Mouse (Mus musculus) cerebellum, postnatal 4 days (tissue): ENCODE data around the gene Emcn.

Experiments
- DNase-seq, 2 experiments: peaks; one replicate each; pipeline ENCODE4 v3.0.0; 2022; ENCODE audit warnings: low spot score in 2 of 2, mixed read lengths in 1 of 2

Gene Emcn

DNA sequence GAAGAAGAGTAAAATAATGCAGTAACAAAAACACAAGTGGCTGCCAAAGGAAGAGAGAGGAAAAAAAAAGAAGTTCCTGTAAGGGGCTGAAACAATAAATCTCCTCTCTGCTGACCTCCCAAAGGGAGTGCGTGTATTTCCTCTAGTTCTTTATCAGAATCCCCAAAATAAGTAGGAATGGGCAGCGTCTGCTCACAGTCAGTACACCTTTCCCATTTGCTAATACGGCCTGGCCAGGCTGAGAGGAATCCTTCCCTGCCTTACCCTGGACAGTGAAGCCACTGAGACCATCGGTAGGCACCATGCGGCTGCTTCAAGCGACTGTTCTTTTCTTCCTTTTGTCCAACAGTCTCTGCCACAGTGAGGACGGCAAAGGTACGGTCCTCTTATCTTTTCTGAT is at the start of gene Emcn:
Emcn (plus strand) TSS at position 130 of the 400 bp plus-strand sequence.
- no peak for DNase-seq

DNA sequence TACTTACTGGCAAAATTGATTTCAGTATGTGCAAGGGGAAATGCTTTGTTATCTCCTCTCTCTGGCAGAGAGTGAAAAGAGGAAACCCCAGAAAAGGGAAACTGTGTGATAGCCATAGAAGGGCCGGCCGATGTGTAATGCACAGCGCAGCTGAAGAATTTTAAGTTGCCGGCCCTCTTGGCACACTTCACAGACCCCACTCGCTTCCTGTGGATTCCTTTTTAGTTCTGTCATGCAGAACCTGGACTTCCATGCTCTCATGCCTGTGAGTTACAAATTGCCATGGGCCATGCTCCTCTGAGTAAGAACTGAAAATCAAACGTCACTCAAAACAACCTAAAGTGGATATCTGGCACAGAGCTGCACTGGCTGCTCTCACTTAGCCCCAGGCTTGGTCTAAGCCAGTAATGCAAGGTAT is 47.7 kb upstream of the Emcn start:
- DNase-seq = no peak

DNA sequence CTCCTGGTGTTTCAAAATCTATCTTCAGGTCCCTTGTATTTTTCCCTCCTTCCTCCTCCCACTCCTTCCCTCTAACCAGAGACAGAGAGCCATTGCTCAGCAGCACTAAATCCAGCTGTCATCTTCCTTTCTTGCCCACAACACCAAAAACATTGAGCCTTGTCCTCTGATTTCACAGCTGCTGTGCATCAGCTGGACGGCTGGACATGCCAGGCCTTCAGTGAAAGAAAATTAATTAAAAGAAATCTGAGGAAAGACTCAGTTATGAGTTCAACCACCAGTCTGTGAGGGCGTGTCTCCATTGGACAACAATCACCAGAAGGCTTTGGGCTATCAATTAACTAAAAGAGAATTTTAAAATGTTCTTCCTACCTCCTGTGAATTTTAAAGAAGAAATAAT is 42.6 kb upstream of the Emcn start:
- no peak for DNase-seq

DNA sequence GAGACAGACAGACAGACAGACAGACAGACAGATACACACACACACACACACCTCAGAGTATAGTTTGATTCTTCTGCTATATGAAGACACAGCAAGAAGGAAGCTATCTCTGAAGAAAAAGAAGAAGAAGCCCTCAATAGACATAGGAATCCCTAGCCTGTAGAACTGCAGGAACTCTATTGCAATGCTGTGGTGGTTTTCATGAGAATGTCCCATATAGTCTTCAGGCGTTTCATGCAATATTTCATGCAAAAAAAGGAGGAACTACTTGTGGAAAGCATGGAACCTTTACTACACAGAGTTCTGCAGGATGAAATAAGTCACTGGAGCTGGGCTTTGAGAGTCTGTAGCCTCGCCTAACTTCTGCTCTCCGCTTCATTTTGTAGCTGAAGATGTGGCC is 40.7 kb upstream of the Emcn start:
- DNase-seq = no peak

DNA sequence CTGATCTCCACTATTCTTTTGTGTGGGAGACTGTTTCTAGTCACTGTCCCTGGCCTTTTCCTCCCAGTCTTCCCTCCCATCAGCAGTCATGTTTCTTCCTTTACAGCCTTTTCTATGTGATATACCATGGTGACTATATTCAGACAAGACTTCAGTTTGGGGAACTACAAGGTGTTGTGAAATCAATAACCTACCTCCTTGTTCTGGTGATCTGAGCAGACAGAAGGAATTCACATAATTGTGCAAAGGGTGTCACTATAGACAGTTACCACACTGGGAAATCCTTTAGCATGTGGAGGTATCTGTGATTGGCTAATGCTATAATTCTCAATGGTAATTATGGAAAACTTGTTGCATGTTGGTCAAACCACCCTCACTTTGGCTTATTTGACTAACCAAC is 39.7 kb upstream of the Emcn start:
- no peak for DNase-seq

DNA sequence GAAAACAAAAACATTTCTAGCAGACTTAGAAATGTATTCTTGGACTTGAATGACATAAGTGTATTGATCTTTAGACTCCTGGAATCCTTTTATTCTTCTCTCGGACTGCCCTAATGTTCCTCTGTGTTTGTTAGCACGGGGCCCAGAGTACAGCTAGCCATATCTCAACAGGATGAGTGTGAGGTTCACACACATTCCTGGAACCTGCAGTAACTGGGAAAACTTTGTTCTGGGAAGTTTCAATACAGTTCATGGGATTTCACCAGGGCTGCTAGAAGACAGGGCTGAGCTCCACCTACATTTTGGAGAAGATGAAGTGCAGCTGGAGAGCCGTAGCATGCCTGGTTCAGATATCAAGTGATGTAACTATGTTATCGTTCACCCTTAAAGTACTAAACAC is 38.1 kb upstream of the Emcn start:
- no peak for DNase-seq

DNA sequence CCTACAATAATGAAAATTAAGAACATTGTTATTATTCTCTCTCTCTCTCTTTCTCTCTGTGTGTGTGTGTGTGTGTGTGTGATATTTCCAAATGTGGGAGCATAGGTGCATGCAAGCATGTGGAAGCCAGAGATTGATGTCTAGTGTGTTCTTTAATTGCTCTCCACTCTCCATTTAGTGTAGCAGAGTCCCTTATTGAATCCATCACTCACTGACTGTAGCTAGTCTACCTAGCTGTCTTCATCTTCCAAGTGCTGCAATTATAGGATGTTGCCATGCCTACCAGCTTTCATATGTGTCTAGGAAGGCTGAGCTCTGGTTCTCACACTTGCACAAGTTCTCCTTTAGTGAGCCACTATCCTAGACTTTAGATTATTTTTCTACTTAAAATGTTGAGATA is 30.9 kb upstream of the Emcn start:
- DNase-seq = no peak

DNA sequence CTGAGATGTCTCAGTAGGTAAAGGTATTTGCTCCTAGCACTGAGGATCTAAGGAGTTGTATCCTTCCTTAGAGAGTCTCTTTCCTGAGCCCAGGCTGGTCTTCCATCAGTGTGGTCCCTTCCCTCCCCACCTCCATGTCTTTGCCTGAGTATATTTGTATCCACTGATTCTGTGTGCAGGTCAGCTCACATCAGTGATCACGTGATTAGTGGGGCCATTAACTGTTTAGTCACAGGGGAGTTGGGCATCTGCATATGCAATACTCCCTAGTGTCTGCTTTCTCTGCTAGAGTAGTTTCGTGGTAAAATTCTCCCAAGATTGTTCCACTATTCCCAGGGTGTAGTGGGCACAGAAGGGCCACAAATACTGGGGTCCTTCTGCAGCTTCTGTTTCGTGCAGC is 28.3 kb upstream of the Emcn start:
- DNase-seq = no peak

DNA sequence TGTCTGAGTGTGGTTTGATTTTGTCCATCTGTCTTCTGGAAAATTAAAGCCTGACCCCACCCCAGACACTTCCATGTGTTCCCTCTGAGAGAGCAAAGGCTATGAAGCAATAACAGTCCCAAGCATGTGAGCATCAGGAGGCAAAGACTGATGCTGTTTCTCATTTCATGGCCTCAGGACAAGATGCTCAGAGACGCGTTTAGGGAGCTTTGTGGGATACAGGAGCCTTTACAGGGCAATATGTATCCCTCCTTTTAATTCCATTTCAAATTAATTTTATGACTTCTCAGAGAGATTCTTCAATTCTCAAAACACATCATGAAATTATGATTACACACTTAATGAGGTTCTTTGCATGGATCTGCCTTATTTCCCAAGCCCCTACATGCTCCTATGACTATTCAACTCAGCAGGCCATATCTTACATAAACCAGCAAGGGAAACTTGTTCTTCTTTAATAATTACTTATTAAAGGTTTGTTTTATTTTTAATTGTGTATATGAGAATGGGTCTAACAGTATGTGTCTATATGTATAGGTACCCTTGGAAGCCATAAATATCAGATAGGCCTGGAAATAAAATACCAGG is 27.0 kb upstream of the Emcn start:
- DNase-seq = no peak

DNA sequence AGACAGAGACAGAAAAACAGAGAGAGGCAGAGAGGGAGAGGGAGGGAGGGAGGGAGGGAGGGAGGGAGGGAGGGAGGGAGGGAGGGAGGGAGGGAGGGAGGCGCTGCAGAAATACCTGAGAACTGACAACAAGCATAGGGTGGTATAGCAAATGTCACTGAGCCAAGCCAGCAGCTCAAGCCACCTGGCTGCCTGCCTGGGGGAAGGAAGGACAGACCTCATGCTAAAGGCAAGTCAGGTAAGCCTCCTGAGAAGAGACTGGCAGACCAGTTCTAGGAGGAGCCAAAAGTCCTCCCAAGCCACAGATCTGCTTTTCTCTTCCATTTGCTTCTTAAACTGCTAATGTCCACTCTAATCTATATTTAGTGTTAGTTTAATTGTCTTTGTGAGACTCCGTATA is 22.5 kb upstream of the Emcn start:
- no peak for DNase-seq

DNA sequence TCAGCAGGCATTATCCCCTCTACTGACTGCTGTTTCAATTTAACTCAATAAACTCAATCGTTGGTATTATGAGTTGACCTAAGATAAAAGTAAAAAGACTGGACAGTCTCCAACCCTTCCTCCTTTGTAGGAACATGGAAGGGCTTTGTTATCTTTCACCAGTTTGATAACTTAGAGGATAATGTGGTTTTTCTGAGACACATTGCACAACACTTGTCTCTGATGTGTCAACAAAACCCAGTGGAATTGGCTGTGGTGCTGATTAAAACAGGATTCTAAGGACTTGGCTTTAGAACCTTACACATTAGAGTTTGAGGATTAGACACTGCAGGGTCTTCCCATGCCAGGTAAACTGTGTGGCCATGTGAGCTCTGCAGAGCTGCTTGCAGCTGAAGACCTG is 20.9 kb upstream of the Emcn start:
- no peak for DNase-seq

DNA sequence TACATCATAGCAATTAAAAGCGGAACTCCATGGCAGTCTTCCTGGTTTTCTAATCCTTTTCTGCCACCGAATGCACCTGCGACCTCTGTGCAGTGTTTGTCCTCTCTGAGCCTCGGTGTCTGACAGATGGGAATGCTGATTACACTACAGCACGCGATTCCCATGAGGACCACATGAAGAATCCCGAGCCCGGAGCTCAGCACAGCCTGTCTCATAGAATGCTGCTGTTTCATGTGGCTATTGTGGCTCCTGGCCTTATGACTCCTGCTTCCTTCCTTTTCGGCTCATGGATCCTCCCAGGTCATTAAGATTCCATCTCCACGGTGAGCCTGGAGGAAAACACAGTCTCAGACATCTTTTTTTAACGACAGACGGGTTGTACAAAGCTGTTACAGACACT is 18.6 kb upstream of the Emcn start:
- DNase-seq = peak in 1 of 2 experiments; percentile 38

DNA sequence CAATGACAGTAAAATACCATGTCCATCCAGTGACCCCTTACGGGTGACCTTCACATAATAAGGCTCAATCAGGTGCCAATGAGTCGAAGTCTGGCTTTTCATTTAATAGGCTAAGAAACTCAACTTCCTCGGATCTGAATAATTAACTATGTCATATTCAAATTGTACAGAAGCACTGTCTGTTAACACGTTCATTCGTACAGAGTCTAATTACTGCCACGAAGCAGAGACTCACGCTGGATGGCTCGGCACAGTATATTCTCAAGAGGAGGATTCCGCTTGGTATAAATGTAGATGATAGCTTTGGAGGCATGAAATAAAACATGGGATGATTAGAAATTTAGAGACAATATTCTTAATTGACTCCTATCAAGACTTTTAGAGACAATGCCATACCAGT is 11.0 kb upstream of the Emcn start:
- DNase-seq = no peak

DNA sequence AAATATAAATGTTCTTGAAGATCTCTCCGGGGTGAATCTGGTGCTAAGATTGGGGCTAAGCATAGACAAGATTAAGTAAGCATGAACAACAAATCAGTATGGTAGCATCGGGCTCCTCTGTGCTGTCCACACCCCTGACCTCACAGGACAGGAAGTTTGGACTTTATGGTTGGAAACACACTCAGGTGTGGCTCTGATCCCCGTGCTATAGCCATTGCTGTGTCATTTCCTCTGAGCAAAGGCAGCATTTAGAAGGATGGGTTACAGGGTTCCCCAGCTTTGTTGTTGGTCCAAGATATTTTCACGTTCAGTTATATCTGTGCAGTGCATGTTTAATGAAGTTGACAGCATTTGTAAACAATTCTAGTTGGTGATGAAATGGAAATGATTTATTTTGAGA is 9.9 kb upstream of the Emcn start:
- no peak for DNase-seq

DNA sequence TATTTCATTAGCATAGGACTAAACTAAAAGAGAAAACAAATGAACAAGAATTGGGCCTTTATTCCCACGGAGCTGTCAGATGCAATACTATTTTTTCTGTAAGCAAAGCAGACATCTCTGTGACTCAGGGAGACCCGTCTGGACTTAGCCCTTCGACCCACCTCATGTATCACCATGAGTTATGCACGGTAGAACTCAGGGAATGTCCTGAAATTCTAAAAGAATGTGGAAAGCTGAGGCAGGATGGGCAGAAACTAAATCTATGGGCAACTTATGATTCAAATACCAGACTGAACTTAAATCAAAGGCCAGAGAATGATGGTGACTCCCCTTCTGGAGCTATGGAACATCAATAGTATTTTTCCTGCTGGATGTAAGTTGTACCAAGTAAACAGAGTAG is 8.3 kb upstream of the Emcn start:
- DNase-seq = no peak

DNA sequence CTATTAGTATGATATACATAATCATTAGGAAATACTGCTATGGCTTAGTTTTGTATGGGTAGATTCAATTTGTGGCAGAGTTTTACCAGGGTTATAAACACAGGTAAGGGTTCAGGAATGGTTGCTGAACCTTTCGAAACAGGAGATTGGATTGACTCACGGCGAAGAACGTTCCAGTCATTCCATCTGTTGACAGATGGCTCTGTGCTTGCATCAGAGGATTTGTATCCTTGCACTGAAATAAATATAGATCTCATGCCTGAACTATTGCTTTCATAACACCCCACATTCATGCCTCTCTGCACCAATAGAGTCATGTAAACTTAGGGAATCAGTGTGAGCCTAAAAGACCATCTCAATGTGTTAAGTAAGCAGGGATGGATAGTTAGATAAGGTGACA is 4.9 kb upstream of the Emcn start:
- DNase-seq = no peak

DNA sequence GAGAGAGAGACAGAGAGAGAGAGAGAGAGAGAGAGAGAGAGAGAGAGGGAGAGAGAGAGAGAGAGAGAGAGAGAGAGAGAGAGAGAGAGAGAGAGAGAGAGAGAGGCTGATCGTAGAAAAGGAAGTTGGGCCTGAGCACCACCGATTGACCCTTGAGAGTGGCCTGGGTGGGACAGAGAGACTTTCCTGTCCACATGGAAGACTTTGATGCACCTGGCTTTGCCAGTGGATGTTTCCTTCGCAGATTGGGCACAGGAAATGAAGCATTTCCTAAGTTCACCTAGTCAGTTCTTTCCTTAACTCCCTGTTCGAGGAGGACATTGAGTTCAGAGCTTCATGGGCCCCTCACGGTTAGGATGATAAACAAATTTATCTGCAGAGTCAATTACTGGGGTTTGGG is 2.6 kb downstream of the Emcn start:
- no peak for DNase-seq

DNA sequence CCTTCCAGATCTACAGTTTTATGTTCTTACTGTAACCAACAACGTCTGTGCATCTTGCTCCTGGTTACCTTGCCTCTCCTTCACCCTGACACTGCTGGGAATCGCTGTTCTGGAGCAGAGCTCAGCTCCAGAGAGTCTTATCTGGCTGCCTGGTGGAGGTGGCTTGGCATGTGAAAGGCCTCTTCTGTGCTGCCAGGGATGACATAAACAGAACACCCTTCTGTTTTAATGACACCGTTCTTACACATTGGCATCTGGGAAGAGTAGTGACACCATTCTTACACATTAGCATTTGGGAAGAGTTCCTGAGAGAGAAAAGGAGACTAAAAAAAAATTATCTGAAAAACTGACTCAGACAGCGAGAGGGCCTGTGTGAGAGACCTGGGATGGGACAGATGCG is 11.0 kb downstream of the Emcn start:
- no peak for DNase-seq

DNA sequence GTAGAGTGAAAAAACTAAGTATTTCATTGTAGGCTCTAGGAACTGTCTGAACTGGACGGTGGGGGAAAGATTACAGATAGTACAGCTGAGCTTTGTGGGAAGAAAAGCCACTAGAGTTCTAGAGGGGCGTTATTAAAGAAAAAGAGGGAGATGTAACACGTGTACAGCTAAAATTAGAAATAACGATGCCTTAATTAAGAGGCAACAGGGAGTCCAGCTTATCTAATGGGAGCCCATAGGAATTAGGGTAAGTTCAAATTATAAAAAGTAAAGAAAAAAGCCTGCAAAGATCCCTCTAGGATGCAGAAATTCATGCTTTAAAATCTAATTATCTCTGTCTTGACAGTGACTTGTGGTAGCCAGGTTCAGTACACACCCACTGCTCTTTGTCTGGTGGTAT is 15.8 kb downstream of the Emcn start:
- no peak for DNase-seq

DNA sequence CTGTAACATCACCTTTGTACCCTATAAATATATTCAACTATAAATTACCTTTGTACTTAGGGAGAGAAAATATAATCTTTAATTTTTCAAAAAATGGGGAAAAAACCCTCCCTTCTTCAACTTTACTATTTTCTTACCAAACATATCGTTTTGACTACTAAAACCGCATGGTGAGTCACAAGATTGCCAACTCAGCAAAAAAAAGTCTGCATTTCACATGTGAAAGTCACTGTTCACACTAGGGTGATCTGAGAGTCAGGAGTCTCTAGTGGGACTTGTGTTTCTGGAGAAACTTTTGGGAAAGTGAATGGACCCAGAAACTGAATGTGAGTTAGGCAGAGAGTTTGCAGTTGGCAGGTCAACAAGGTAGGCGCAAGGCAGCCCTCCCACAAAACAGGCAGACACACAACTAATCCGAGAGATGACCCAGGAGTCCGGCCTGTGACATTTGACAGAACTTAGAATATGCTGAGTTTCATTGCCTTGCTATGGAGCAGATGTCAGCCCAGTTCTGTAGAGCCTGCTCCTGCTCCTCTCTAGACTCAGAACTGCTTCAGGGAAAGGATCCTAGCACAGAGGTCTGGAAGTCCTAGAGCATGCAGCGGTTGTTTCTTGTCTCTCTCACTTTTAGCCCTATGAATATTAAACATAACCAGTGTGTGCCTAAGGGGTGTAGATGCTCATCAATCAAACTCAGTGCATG is 26.4 kb downstream of the Emcn start:
- DNase-seq = no peak

DNA sequence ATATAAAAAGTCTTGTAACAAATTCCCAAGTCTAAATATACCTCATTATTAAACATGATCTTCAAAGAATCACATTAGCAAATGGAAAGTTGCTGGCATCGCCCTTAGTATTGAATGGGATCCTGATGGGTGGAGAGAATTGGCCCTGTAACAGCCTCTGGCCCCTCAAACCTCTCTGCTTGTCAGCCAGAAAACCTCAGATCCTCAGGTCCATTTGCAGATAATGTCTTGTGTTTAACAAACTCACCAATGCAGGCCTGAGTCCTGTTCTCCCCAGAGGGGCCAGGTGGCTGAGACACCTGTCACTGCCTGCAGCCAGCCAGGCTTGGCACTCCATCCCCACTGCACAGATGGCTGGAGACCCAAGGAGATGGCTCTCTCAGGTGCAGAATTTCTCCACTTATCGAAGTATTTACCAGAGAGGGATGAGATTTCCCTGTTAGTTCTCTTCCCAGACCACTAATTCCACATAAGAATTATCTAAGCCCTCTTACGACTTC is 27.0 kb downstream of the Emcn start:
- peak; percentile 23 to 75 for DNase-seq

DNA sequence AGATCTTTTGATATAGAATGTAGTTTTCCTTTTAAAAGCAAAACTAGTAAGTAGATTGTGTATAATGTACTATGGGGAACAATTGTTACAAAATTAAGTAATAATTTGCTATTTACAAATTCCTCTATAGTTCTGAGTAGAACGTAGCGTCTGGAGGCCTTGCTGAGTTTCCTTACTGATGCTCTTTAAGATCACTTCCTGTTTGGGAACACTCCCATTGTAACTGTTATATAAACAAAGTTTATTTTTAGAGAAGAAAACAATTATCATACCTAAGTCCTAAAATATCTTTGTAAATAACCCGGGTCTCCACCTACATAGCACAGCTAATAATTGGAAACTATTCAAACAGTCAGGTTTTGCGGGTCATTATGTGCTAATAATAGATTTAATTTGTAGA is 32.0 kb downstream of the Emcn start:
- no peak for DNase-seq

DNA sequence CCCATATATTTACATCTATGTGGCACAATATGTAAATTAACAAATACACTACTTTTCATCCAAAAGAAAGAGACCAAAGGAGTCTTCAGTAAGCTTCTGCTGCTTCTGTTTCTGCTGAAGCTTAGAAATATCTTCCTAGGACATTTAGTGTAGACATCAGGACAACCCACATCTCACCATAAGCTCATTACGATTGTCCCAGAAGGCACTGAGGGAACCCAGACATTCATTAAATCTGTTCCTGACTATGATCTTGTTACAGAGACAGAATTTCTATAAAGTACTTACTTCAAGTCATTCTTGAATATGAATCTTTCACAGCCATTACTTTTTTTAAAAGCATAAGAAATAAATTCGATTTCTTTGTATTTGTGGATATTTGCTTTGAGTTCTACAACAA is 41.4 kb downstream of the Emcn start:
- no peak for DNase-seq

DNA sequence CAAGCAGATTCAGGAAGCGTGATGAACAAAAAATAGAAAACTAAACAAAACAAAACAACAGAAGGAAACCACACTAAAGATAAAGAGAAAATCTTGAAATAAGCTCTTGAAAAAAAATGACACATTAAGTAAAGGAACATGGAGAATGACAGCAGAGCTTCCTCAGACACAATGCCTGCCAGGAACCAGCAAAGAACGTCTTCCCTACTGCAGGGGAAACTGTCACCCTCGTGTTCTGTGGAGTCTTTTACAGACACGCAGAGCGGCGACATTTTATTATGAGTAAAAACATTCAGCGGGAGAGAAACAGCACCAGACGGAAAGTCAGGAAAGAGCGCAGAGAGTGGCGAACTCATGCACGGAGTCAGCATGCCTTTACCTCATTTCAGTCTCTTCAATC is 54.7 kb downstream of the Emcn start:
- no peak for DNase-seq
